Mouse (Mus musculus) heart, postnatal 10 days (tissue): Measurements from ENCODE around the gene Bbx. TPM values are rescaled to one million over a fixed set of nuclear protein-coding genes. Genes with fewer than 3 reads are reported as not detected.

Source experiments
- DNase-seq, 2 experiments: peaks; one replicate each; pipeline ENCODE4 v3.0.0; 2021
- intact Hi-C: fragments of 180-260 bp; cut with DNase I; formaldehyde crosslinking; loops from one replicate; pipeline ENCODE4 v1.15.1; 2025
- total RNA-seq, 2 experiments: library from RNA; stranded (reverse); gene quantifications; 2 replicates each; pipeline ENCODE4 v1.2.3; 2021

Bbx gene
- total RNA-seq, 2 experiments from 2014 or later = 17.3 to 18.9 TPM

DNA sequence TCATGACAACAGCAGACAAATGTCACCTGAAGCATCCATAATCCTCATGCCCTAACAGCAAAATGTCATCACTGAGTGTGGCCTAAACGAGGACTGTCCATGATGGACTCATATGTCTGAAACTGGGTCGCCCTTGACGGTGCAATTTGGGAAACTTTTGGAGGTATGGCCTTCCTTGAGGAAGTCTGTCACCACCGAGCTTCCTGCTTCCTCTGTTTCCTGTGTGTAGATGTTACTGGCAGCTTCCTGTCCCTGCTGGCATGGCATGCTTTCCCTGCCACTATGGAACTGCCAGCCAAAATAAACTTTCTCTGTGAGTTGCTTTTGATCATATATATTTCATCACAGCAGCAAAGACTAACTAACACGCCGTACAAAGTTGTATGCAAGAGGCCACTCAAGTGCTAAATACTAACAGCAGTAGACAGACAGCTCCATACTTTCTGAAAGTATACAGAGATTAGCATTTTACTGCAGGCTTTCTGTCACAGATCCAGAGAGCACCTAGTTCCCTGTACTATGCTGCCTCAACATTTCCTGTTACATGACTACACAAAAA lies 180.7 kb downstream of the Bbx start:
- intact Hi-C loops = loop anchor here (5.0 kb wide), 2 partner anchors 276 to 501 kb away; no protein-coding TSS in a partner anchor
- DNase-seq = no peak

DNA sequence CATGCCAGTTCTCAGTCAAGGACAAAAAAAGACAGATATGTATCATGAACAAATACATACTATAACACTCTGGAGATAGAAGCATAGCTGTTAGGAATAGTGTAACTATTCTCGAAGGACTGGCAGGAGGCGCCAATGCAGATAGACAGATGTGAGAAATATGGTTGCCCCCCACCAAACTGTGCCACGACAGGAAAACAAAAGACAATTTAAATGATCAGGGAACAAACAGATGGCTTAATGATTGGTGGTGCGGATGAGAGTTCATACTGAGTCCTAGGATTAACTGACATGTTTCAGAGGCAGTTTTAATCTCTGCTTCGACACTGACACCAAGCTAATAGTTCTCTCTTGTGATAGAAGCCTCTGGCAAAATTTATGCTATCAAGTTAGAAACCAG lies 181.7 kb downstream of the Bbx start:
- no peak for DNase-seq
- intact Hi-C loops = loop anchor here (5.0 kb wide), 2 partner anchors 277 to 502 kb away; no protein-coding TSS in a partner anchor

GRCm38 (mm10) chr16:50249036-50249435 lies 183.2 kb downstream of the Bbx start:
- intact Hi-C loops = loop anchor here (10.0 kb wide), 1 partner anchor 744 kb away; no protein-coding TSS in a partner anchor
- no peak for DNase-seq

DNA sequence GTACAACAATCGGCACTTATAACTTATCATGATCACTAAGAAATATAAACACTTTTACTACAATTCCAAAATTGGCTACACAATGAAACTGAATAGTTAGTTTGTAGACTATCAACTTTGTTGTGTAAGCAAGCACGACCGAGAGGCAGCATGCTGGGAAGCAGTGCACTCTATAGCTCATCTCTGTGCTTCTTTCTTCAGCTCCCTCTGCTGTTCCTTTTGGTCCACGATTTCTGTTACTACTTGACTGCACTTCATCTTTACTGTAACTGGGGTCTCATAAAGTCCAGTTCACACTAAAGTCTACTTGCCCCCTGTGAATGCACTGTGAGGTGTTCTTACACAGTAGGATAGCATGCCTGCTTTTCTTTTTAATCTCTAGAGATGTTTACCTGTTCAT lies 189.7 kb downstream of the Bbx start:
- intact Hi-C loops = loop anchor here (10.0 kb wide), 1 partner anchor 738 kb away; no protein-coding TSS in a partner anchor
- peak; percentile 17 to 19 for DNase-seq

- intact Hi-C loops = loop anchor here (10.0 kb wide), 1 partner anchor 737 kb away; no protein-coding TSS in a partner anchor
- DNase-seq = no peak
Measured at GRCm38 (mm10) chr16:50241604-50242003, 190.6 kb downstream of the Bbx start.

GRCm38 (mm10) chr16:50235231-50235630 lies 197.0 kb downstream of the Bbx start:
- intact Hi-C loops = no loop called here
- DNase-seq = no peak

DNA sequence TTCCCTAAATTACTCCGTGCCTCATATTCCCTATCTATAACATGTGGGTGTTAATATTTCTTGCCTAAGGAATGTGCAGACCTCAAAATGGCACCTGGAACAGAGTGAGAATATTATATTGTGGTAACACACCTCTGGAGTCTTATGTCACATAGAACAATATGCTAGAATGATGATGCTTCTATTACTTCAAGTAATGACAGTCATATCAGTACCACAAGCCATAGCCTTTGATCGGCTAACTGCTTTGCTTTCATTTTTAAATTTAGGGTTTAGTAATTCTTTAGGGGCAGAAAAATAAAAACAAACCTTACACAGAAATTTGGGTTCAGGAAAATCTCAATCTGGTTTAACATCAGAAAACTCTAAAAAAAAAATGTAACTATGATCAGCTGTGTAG lies 201.6 kb downstream of the Bbx start:
- no peak for DNase-seq
- intact Hi-C loops = no loop called here

DNA sequence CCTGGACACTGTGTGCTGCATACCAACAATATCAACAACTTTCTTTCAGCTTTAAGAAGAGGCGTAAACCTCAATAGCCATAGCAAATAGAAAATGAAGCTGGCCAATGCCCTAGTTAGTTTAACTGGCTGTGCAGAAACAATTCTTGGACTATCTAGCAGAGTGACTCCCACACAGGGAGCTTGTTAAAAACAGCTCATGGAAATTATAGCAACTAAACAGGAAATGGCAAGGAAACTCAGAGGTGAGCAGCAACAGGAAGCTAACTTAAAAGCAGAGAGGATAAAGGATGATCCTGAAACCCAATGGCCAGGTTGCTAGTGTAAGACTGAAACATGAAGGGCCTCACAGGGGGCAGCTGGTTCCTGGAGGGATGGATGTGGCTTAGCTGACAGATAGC lies 203.4 kb downstream of the Bbx start:
- no peak for DNase-seq
- intact Hi-C loops = no loop called here

GRCm38 (mm10) chr16:50226274-50226673 lies 205.9 kb downstream of the Bbx start:
- DNase-seq = no peak
- intact Hi-C loops = no loop called here

DNA sequence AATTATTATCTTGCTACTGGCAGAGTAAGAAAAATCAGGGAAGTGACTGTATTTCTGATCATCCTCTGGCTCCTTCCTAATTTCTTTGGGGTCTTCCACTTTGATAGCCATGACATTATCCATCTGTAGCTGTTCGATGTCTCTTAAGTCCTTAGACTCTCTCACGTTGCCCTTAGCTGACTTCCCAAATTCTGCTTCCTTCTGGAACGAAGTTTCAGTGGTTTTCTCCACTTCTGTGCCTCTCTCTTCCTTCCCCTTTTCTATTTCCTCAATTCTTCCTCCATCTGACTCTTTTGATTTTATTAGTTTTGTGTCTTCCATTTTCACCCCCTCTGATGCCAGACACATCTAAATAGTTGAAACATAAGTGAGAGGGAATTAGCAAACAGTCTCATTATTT lies 207.2 kb downstream of the Bbx start:
- intact Hi-C loops = no loop called here
- no peak for DNase-seq

GRCm38 (mm10) chr16:50220734-50221501 lies 211.3 kb downstream of the Bbx start:
- DNase-seq = peak; percentile 76 to 80

GRCm38 (mm10) chr16:50217084-50217483 lies 215.1 kb downstream of the Bbx start:
- intact Hi-C loops = no loop called here

More at GRCm38 (mm10) chr16:50220734-50221501, 211.3 kb downstream of the Bbx start:
- intact Hi-C loops = no loop called here

GRCm38 (mm10) chr16:50211727-50212126 lies 220.5 kb downstream of the Bbx start:
- intact Hi-C loops = no loop called here

More at GRCm38 (mm10) chr16:50217084-50217483, 215.1 kb downstream of the Bbx start:
- no peak for DNase-seq

GRCm38 (mm10) chr16:50211231-50211630 lies 221.0 kb downstream of the Bbx start:
- DNase-seq = no peak
- intact Hi-C loops = no loop called here

More at GRCm38 (mm10) chr16:50211727-50212126, 220.5 kb downstream of the Bbx start:
- DNase-seq = no peak

DNA sequence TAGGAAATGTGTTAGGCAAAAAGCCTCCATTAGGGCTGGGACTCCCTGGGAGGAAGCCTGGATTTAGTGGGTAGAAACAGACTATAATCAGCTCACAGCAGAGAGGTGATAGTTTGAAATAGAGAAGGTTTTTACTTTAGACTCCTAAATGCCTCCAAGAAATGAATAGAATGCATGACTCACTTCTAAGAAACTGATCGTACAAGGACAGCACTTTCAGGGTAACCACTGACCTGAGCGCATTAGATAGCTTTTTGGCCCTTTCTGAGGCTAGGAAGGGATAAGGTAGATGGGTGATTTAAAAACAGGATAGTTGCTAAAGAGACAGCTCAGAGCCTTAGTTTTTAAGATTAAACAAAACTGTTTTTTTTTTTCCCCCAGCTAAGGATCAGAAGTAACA lies 221.4 kb downstream of the Bbx start:
- no peak for DNase-seq
- intact Hi-C loops = no loop called here

- intact Hi-C loops = no loop called here
- no peak for DNase-seq
Measured at GRCm38 (mm10) chr16:50204944-50205343, 227.2 kb downstream of the Bbx start.

DNA sequence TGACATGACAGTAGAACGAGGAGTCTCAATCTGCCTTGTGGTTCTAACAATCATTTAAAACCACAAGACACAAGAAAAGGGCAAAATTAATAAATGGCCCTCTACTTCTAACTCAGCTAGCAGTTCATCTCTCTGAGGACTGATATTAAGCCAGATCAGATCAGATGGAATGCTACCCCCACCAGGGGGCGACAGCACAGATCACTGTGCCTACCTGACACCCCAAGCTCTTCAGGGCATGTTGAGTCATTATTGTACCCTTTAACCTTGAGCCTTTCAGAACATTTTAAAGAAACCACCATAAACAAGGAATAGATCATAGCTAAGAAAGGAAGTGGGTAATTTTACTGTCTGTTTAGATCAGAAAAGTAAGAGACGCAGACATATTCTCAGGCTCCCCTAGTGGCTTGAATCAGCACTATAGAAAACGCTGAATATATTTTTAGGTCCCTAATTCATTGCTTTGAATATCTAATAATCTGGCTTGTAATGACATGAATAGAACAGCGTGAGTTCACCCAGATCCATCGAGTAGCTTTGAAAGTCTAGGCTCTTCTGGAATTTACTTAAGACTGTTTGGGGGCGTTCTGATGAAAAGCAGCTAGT lies 230.5 kb downstream of the Bbx start:
- DNase-seq = peak; percentile 16 to 31
- intact Hi-C loops = no loop called here

DNA sequence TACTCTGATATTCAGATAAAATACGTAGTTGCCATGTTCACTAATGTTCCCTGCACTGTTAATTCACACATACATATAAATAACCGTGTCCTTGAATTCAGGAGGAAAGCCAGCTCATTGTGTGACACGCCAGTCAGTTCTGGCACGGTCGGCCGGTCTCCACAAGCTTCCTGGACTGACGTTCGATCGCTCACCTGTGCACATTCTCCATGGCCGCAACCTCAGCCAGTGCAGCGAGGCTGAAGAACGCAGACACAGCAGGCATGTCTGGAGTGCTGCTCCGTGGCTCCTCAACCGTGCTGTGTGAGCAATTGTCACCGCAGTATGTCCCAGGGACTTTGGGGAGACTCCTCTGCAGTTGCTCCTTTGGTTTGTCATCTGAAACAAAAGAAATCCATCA lies 232.0 kb downstream of the Bbx start:
- DNase-seq = no peak
- intact Hi-C loops = no loop called here

GRCm38 (mm10) chr16:50196118-50196517 lies 236.1 kb downstream of the Bbx start:
- intact Hi-C loops = no loop called here
- DNase-seq = no peak

DNA sequence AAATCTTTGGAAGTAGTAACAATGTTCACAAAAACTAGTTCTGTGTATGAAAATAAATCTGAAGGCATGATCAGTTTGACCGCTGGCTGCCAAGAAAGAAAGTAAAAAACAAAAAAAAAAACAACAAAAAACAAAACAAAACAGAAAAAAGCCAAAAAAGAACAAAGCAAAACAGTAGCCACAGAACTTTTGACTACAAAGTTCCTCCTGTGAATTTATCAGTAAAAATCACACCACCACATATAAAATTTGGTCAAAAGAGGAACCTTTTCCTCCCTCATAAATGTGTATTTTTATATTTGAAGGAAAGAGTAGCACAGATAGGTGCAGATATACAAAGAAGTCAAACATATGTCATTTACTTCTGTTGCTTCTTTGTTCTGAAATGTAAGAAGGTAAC lies 239.6 kb downstream of the Bbx start:
- intact Hi-C loops = no loop called here
- no peak for DNase-seq

DNA sequence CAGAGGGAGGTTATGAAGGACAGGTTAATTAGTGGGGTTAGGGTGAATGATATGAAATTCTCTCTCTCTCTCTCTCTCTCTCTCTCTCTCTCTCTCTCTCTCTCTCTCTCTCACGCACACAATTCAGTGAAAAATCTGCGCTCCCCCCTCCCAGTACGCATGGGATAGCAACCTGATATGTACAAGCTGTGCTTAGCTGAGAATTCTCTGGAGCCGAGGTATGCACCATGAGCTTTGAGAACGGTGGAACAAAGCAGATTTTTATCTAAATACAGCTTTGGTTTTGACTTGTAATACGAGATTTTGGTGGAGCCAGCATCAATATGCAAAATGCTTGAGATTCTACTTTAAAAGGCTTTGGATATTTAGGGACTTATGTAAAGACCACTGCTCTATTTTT lies 243.1 kb downstream of the Bbx start:
- DNase-seq = no peak
- intact Hi-C loops = no loop called here

GRCm38 (mm10) chr16:50186604-50187003 lies 245.6 kb downstream of the Bbx start:
- intact Hi-C loops = no loop called here

More at GRCm38 (mm10) chr16:50186604-50187003, 245.6 kb downstream of the Bbx start:
- no peak for DNase-seq
